Mouse (Mus musculus): ENCODE measurements at regions not wholly inside any gene's neighbourhood (a gene's known extent, or its start where the extent isn't known, plus 50 kb on each side); places are given as distances from the start of the nearest gene placed in this dataset.
"Not testable (repeated sequence)": the region's sequence is repeated elsewhere in the genome, so short reads cannot be mapped to it uniquely, and the experiment has no call there.

- DNase-seq (ENCODE audit: low spot score), result peak; percentile 6
These were observed 219.2 kb downstream of the Bcl11a start for GRCm38 (mm10) chr11:24296893-24297624.

DNA sequence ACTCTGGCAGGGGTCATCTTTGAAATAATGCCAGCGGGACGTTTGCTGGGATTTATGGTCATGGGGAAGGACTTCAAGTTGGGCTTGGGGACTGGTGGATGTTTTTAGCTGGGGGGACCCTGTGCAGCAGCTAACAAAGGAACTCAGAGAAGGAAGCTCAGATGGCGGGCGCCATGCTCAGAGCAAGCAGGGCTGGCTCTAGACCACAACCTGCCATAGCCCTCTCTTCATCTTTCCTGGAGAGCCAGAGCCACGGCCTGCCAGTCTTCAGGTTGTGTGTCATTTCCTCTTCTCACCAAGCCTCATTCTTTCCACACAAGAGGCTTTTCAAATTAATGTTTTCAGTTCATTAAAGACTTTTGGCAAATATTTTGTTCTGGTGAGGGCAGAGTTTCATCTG lies 219.9 kb downstream of the Bcl11a start:
- no peak for DNase-seq (ENCODE audit: low spot score)

- DNase-seq (ENCODE audit: low spot score), result no peak
These were observed 222.5 kb downstream of the Bcl11a start for GRCm38 (mm10) chr11:24300351-24300750.

- DNase-seq (ENCODE audit: low spot score), result no peak
These were observed 223.3 kb downstream of the Bcl11a start for GRCm38 (mm10) chr11:24301201-24301600.

DNA sequence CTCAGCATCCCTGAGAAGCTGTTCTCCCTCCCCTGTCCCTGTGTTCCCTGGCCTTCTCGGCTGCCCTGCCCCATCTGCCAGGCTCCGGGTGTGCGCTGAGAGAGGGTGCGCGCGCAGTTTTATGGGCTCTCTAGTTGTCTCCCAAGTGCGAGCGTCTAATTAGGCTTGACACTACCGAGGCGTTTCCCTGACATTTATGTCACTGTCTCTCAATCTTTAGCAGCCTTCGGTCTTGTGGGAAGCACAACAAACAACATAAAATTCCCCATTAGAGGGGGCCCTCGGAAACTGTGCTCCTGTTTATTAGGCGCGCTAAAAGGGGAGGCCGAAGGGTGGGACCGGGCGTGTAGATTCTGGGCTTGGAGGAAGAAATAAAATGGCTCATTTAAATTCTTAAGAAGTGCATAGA lies 227.3 kb downstream of the Bcl11a start:
- DNase-seq (ENCODE audit: low spot score), result no peak

GRCm38 (mm10) chr11:24305691-24306090 lies 227.8 kb downstream of the Bcl11a start:
- no peak for DNase-seq (ENCODE audit: low spot score)

DNA sequence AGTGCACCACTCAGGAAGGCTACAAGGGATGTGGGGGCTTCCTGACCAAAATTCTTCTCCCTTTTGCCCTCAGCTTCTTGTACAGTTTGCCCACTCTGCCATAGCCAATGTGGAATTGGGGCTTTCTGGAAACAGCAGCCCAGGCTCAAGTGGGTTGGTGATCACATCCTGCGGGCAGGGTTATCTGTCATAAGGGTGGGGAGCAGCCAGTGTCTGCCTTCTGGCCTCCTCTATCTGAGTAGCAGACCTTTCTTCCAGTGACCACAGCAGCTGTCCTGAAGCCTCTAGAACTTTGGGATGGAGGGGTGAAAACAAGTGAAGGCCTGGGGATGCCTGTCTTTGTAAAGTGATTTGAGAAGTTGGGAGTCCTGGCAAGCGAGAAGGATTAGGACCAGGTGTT lies 228.2 kb downstream of the Bcl11a start:
- DNase-seq (ENCODE audit: low spot score), result no peak

DNA sequence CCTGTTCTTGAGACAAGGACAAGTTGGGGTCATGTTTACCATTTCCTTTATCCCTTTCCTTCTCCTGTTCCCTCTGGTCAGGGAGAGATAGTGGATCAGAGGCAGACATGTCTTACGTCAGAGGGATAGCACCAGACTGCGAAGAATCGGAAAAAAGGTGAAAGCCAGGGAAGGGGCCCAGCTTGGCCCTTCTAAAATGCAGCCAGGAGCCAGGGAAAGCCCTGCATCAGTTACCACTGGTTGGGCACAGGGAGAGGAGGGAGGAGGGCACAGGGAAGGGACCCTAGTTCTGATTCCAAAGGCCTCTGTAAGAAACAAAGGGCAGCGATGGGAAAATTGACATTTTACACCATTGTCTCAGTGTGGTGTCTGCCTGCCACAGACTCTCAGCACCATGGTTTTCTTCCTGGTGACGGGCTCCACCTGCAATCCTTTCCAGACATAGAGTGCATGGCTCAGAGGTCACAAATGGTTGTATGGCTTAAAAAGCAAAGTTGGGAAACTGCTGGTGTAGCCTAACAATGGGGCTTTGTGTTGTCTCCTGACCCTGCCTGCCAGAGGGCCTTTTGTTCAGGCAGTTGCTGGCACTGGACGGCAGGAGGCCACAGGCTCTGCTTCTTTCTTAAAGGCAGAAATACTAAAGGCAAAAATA lies 229.9 kb downstream of the Bcl11a start:
- no peak for DNase-seq (ENCODE audit: low spot score)

DNA sequence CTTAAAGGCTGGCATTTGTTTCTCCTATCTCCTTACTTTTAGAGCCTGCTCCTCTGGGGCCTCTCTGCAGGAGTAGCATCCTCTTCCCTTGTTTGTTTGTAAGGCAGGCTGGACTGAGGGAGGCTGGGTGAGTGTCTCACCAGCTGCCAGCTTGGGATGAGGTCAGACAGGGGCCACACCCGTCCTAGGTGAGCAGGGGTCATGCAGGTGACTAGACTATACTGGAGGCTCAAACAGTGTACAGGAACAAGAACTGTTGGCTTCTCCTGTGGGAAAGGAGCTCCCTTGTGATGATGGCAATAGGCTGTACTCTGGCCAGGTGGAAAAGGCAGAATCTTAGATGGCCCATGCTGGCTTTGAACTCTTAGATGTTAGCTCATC lies 230.4 kb downstream of the Bcl11a start:
- no peak for DNase-seq (ENCODE audit: low spot score)

DNA sequence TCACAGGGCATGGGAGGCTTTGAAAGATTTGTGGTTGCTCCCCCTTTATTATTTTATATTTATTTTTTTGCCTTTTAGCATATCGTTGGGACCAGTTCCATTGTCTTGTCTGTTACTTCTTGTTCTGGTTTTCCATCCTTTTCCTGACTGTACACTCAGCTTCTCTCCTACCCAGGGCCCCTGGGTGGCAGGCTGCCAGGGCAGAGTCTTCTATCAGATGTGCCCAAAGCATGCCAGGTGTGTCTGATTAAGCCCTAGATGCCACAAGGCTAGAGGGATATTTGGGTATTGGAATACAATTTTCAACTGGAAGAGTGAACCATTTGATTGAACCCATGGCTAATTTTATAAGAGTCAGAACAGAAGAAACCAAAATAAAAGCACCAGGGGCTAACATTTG lies 236.2 kb downstream of the Bcl11a start:
- no peak for DNase-seq (ENCODE audit: low spot score)

DNA sequence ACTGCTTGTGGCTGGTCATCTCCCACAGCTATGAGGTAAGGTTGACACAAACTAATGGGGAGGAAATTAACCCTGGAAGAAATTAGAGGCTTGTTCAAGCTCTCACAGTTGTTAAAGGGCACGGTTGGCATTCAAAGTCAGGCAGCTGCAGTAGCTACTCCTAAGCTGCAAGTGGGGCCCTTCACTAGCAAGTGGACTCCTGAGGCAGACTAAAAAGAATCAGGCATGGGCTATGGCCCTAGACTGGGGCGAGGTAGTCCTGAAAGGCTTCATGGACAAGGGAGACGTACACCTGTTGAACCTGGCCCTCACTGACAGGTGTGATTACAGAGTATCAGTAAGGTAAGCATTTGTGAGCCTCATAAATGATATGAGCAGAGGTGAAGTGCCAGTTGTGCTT lies 237.7 kb downstream of the Bcl11a start:
- no peak for DNase-seq (ENCODE audit: low spot score)

GRCm38 (mm10) chr11:24316198-24316597 lies 238.3 kb downstream of the Bcl11a start:
- DNase-seq (ENCODE audit: low spot score), result no peak

DNA sequence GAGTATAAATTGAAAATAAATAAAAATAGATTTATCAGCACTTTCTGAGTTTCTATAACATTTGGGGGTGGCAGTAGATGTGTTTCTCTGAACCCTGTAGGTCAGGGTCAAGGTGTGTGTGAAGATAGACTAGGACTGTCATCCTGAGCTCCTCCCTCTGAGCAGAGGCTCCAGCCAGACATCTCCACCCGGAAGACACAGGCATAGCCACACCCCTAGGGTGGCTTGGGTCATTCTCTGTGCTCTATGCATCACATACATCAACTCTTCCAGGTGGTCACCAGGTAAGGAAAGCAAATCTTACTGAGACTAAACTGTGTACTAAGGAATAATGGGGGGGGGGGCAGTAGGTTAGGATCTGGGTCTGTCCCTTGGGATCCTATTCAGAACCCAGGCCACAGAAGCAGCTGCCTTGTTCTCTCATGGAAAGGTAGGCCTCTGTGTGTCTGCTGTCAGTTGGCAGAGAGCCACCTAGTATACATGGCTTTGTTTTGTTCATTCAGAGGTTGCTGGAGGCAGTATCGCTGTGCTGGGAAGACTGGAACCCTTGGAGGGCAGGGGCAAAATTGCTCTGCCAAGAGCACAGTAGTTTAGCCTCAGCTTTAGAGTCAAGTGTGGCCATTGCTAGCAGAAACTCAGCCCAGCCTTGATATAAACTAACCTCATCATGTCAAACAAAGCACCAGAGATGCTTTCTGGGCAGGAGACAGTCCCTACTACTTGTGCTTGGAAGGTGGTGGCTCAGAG lies 240.3 kb downstream of the Bcl11a start:
- no peak for DNase-seq (ENCODE audit: low spot score)

- DNase-seq (ENCODE audit: low spot score), result no peak
These were observed 241.4 kb downstream of the Bcl11a start for GRCm38 (mm10) chr11:24319222-24319621.

GRCm38 (mm10) chr11:24322412-24322811 lies 244.6 kb downstream of the Bcl11a start:
- DNase-seq (ENCODE audit: low spot score), result not testable (repeated sequence)

DNA sequence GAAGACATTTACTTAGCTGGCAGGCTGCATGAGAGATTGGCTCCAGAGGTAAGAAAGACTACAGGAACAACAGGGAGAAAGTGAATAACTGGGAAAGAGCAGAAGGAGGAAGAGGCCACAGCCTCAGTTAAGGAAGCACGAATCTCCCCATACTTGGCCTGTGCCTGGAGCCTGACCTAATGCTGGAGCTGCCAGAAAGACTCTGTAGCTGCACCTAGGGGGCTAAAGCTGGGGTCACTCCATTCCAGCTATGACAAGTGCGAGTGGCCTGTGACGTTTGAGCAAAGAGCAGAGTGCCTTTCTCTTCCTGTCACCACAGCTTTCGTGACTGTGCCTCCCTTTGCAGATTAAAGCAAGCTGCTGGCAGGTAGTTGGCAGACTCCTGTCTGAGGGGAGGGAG lies 250.6 kb downstream of the Bcl11a start:
- DNase-seq (ENCODE audit: low spot score), result no peak

DNA sequence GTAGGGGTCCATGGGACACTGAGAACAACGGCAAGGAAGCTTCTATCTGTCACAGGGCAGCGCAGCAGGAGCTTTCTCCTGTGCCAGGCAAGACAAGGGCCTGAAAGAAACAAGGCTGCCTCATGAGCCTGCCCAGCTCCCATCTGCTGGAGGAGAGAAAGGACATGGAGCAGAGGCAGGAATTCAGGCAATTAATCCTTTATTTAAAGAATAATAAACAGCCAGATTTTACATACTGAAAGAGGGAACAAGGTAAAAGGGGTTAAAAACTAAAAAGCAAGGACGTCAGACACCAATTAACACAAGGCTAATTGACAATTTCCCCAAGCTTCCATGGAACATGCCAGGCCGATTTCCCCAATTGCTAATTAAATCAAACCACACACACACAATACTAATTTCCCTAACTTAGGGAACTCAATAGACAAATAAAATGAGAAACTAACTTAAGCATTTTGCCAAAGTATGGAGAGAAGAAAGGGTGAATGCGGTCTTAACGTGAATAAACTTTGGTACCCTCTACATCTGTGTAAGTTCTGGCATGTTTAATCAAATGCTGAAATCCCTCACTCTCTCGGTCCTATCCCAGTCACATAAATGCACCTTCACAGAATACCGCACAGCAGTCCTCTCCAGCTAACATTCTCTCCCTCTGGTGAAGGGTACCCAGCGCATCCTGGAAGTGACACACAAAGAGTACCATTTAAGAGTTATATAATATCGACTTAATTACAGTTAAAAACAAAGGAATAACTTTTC lies 252.7 kb downstream of the Bcl11a start:
- no peak for DNase-seq (ENCODE audit: low spot score)

DNA sequence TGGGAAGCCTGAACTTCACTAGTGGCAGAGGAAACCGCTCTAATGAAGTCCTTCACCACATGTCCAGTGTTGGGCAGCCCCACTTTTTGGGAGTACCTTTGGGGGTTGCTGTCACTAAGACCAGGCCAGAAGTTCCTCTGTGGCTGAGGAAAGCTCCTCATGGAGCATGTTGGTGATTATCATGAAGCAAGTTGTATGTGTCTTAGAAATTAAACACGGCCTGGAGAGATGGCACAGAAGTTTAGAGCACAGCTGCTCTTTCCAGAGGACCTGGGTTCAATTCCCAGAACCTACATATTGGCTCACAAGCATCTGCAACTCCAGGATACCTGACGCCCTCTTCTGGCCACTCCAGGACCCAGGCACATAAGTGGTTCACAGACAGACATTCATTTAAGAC lies 254.4 kb downstream of the Bcl11a start:
- DNase-seq (ENCODE audit: low spot score), result no peak

GRCm38 (mm10) chr11:24333111-24333510 lies 255.3 kb downstream of the Bcl11a start:
- DNase-seq (ENCODE audit: low spot score), result no peak

- DNase-seq (ENCODE audit: low spot score), result no peak
These were observed 257.4 kb downstream of the Bcl11a start for GRCm38 (mm10) chr11:24335256-24335655.

- DNase-seq (ENCODE audit: low spot score), result peak; percentile 25
These were observed 260.3 kb downstream of the Bcl11a start for GRCm38 (mm10) chr11:24338111-24338510.

- DNase-seq (ENCODE audit: low spot score), result no peak
These were observed 261.2 kb downstream of the Bcl11a start for GRCm38 (mm10) chr11:24339061-24339460.
